Mouse (Mus musculus) midbrain, embryonic 16.5 days (tissue): ENCODE measurements around the gene Gnas. TPM values are rescaled to one million over a fixed set of nuclear protein-coding genes. Genes with fewer than 3 reads are reported as not detected.
"Not testable (repeated sequence)": the region's sequence is repeated elsewhere in the genome, so short reads cannot be mapped to it uniquely, and the experiment has no call there.

Source experiments
- ATAC-seq: fragments of 200-750 bp; cut with Nextera tagmentation; 2 replicates; pipeline ENCODE4 v1.8.0; 2017; ENCODE audit warnings: moderate TSS enrichment
- H3K27ac ChIP-seq: fragments of 300-500 bp; sonication (generic); 2 replicates; pipeline ENCODE4 v1.5.1; 2014; ENCODE audit warnings: mild to moderate bottlenecking, low read length, mixed read lengths
- H3K27me3 ChIP-seq: fragments of 300-500 bp; sonication (generic); 2 replicates; pipeline ENCODE4 v1.6.1; 2014; ENCODE audit warnings: low read depth, low read length, mixed read lengths; ENCODE audit not compliant: control insufficient read depth, insufficient read depth
- H3K36me3 ChIP-seq: fragments of 300-500 bp; sonication (generic); 2 replicates; pipeline ENCODE4 v1.6.1; 2014; ENCODE audit warnings: mild to moderate bottlenecking, low read length, moderate library complexity, mixed read lengths; ENCODE audit not compliant: control insufficient read depth, insufficient read depth
- H3K4me1 ChIP-seq: fragments of 300-500 bp; sonication (generic); 2 replicates; pipeline ENCODE4 v1.6.1; 2014; ENCODE audit warnings: mild to moderate bottlenecking, low read length, mixed read lengths; ENCODE audit not compliant: control insufficient read depth, insufficient read depth
- H3K4me2 ChIP-seq: fragments of 300-500 bp; sonication (generic); 2 replicates; pipeline ENCODE4 v1.6.1; 2014; ENCODE audit warnings: mild to moderate bottlenecking, low read length, mixed read lengths
- H3K4me3 ChIP-seq: fragments of 300-500 bp; sonication (generic); 2 replicates; pipeline ENCODE4 v1.5.1; 2014; ENCODE audit warnings: low read depth, mild to moderate bottlenecking, low read length, moderate library complexity, mixed read lengths
- H3K9ac ChIP-seq: fragments of 300-500 bp; sonication (generic); 2 replicates; pipeline ENCODE4 v1.6.1; 2014; ENCODE audit warnings: low read depth, low read length, mixed read lengths
- H3K9me3 ChIP-seq: fragments of 300-500 bp; sonication (generic); replicated peaks from 2 replicates; pipeline ENCODE4 v1.6.1; 2014; ENCODE audit warnings: mild to moderate bottlenecking, low read length, mixed read lengths; ENCODE audit not compliant: control insufficient read depth, poor library complexity, severe bottlenecking
- WGBS: fragments of 180-500 bp; shearing (Covaris S2); extraction: QIAGEN DNeasy Blood & Tissue Kit; methylation state at CpG from one replicate; pipeline ENCODE4 v1.1.7; 2014; 5-methylcytosine and 5-hydroxymethylcytosine counted together
- polyA plus RNA-seq: library from polyadenylated mRNA; unstranded; fragments of >200 nt; fragmentation: Nextera tagmentation; extraction: Ambion mirVana; gene quantifications from 2 replicates; pipeline ENCODE4 v1.2.1, GENCODE M21; 2015

The Gnas gene
- polyA plus RNA-seq, 1 experiment from 2014 or later: 1,445 TPM

DNA sequence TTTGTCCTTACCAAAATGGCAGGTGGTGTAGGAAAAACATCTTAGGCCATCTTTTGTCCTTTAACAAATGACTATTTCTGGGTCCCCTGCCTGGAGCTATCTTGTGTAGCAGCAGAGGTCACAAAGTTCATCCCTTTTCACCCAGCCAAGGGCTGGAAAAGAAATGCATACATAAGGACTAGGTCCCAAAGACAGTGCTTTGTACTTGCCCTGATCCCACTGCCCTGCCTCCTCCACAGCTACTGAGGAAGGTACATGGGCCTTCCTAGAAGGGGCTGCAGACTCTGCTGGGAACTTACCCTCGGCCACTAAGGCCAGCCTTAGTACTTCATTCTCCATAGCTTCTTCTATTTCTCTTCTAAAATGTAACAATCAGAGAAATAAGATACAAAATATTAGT lies 27.5 kb downstream of the Gnas start:
- H3K27me3 ChIP-seq: no peaks in the 10 kb centered on the region
- H3K4me2 ChIP-seq: no peak overlapping the region
- no peaks in the 10 kb centered on the region for H3K9me3 ChIP-seq
- no peak overlapping the region for H3K27ac ChIP-seq
- no peak overlapping the region for H3K9ac ChIP-seq
- no peak overlapping the region for H3K4me3 ChIP-seq
- peak; percentile 21; the same call in 1 of the 2 replicates for ATAC-seq
- 55% methylated on average over 1 of the region's 1 CpGs for WGBS
- H3K4me1 ChIP-seq: no peaks in the 10 kb centered on the region
- H3K36me3 ChIP-seq: no peaks in the 10 kb centered on the region

DNA sequence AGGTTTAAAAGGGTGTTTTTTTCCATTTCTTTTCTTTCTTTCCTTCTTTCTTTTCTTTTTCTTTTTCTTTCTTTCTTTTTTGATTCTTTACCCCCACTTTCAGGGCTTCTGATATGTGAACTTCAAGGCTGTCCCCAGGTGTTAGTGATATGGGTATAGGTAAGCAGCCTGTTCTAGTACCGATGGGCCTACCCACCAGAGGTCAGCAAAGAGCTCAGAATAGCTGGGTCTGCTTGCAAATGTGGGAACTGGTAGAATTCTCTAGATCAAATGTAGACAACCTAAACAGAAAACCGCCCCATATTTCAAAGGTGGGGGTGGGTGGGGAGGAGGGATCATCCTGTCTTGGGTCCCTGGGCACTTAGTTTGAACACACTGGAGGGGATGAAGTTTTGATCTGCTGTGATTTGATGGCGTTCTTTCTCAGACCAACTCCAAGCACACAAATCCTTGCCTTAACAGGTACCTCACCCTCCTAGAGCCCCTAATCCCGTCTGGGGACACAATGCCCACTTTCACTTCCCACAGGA lies 28.1 kb downstream of the Gnas start:
- Histone ChIP-seq H3K4me2 (no peak overlapping the region), H3K27me3 (no peaks in the 10 kb centered on the region), H3K36me3 (no peaks in the 10 kb centered on the region), H3K4me3 (no peak overlapping the region), H3K27ac (no peak overlapping the region), H3K9ac (no peak overlapping the region), H3K9me3 (no peaks in the 10 kb centered on the region), H3K4me1 (no peaks in the 10 kb centered on the region)
- peak; percentile 83 for ATAC-seq
- 29% methylated on average over 4 of the region's 4 CpGs for WGBS

DNA sequence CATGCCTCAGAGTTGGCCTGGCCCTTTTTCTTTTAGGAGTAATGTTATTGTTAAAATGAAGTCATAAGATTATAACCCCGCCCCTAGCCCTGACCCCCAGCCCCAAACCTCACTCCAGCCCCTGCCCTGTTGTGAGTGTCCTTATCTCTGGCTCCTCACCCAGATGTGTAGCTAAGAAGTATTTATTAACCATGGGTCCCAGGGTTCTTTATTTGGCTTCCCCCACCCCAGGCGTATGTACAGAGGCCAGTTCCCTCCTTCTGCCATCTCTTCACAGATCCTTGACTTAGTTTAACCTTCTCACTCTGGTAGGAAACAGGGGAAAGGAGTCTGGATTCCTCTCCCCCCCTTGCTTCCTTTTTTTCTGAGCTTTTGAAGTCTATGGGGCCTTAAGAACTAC lies 28.5 kb downstream of the Gnas start:
- H3K36me3 ChIP-seq: no peaks in the 10 kb centered on the region
- WGBS: 73% methylated on average over 2 of the region's 2 CpGs
- H3K27ac ChIP-seq: no peak overlapping the region
- no peaks in the 10 kb centered on the region for H3K27me3 ChIP-seq
- peak; percentile 59; the same call in 1 of the 2 replicates for ATAC-seq
- no peak overlapping the region for H3K4me2 ChIP-seq
- no peaks in the 10 kb centered on the region for H3K4me1 ChIP-seq
- no peak overlapping the region for H3K9ac ChIP-seq
- H3K9me3 ChIP-seq: no peaks in the 10 kb centered on the region
- H3K4me3 ChIP-seq: no peak overlapping the region

DNA sequence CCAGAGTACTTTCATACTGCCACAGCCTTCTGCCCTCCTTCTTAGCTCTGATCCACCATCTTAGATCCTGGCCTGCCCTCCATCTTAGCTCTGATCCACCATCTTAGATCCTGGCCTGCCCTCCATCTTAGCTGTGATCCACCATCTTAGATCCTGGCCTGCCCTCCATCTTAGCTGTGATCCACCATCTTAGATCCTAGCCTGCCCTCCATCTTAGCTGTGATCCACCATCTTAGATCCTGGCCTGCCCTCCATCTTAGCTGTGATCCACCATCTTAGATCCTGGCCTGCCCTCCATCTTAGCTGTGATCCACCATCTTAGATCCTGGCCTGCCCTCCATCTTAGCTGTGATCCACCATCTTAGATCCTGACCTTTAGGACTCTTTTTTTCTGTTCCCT lies 31.3 kb downstream of the Gnas start:
- not testable (repeated sequence) for H3K4me1 ChIP-seq, ATAC-seq, H3K27ac ChIP-seq, H3K27me3 ChIP-seq, H3K36me3 ChIP-seq, H3K4me3 ChIP-seq, H3K4me2 ChIP-seq, H3K9ac ChIP-seq, H3K9me3 ChIP-seq

DNA sequence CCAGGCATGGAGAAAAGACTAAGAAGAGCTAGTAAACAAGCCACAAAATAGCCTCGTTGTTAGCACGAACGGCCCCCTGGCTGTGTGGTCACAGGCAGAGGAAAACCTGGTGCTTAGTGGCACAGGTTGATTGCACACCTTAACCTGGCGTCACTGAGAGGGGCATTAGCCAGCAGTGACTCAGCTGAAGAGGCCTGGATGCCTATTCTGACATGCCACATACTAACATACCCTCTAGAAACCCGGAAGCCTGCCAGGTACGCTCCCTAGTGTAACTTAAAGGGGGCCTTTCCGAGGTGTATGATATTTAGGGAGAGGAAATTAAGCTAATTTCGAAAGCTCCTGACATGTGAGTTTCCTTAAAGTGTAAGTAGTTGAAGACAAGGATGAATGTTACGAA lies 32.5 kb downstream of the Gnas start:
- H3K27me3 ChIP-seq: no peaks in the 10 kb centered on the region
- 92% methylated on average over 9 of the region's 9 CpGs for WGBS
- no peak overlapping the region for H3K4me2 ChIP-seq
- ATAC-seq: no peak
- no peaks in the 10 kb centered on the region for H3K4me1 ChIP-seq
- H3K36me3 ChIP-seq: no peaks in the 10 kb centered on the region
- no peak overlapping the region for H3K27ac ChIP-seq
- H3K9me3 ChIP-seq: no peaks in the 10 kb centered on the region
- H3K9ac ChIP-seq: no peak overlapping the region
- H3K4me3 ChIP-seq: no peak overlapping the region

DNA sequence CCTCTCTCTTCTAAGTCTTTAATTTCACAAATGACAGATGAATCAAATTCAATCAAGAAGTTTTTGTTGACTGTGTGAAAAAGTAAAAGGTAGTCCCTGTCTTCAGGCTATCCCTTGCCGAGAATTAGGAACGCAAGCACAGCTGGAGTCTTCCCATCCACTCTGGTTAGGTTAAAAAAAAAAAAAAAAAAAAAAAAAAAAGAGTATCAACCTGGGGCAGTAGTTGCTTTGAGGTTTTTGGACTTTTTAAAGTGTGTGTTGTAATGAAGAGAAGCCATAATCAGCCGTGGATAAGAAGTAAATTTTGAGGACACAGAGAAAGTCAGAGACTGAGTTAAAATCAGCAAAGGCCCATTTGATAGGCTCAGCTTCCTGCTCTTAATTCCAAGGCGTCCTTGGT lies 41.9 kb downstream of the Gnas start:
- Histone ChIP-seq H3K36me3 (no peaks in the 10 kb centered on the region), H3K9ac (no peak overlapping the region), H3K9me3 (no peaks in the 10 kb centered on the region; the same call in 1 of the 2 replicates), H3K27me3 (no peaks in the 10 kb centered on the region), H3K4me3 (no peak overlapping the region), H3K27ac (no peak overlapping the region), H3K4me1 (peaks cover 13% of the 10 kb centered on the region), H3K4me2 (no peak overlapping the region)
- 61% methylated on average over 4 of the region's 4 CpGs for WGBS
- ATAC-seq: no peak

DNA sequence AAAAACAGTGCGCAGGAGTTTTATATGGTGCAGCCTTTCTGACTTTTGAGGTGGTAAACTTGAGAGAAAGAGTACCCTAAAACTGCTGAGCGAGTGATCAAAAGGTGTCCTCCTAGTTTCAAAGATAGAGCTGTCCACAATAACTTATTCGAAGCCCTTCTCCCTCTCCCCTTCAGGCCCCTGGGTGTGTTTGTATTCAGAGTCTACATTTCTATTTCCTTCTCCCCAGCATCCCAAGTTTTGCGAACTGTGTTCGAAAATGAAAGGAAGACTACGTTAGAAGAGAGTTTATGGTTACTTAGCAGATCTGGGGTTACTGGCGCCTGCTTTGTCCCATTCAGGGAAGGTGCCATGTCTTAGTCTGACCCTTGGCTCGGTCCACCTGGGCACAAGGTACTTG lies 42.4 kb downstream of the Gnas start:
- 63% methylated on average over 8 of the region's 8 CpGs for WGBS
- Histone ChIP-seq H3K4me2 (peak overlapping the region; percentile 83), H3K4me1 (peaks cover 15% of the 10 kb centered on the region), H3K4me3 (peak overlapping the region; percentile 98), H3K27ac (no peak overlapping the region), H3K36me3 (no peaks in the 10 kb centered on the region), H3K27me3 (no peaks in the 10 kb centered on the region), H3K9me3 (no peaks in the 10 kb centered on the region; the same call in 1 of the 2 replicates), H3K9ac (no peak overlapping the region)
- ATAC-seq: no peak

DNA sequence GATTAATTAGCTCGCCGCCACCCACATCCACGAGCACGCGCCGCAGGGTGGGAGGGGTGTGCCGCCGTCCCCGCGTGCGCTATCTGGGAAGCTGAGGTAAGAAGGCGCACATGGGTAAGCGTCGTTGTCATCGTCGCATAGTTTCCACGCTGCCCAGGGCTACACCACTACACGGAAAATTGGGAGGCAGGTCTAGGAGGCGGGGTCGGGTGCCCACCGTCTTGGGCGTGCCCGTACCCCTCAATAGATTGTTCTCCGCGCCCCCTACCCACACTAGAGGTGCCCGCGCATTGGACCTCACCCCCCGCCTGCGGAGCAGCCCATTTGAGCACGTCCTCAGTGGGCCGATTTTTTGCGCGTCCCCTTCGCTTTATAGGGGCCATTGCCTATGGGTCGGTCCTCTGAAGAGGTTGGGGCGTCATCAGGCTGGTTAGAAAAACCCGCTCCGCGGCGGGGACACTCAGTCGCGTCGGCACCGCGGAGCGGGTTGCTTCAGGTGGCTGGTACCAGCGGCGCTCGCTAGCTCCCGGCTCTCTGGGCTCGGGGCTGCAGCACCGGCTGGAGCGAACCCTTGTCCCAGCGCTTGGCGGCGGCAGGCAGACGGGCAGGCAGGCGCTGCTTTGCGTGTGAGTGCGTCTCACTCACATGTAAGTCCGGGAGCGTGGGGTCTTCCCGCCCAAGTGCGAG lies 43.3 kb downstream of the Gnas start:
- no peaks in the 10 kb centered on the region; the same call in 1 of the 2 replicates for H3K9me3 ChIP-seq
- 53% methylated on average over 64 of the region's 64 CpGs for WGBS
- peak overlapping the region; percentile 98 for H3K4me3 ChIP-seq
- peaks cover 25% of the 10 kb centered on the region for H3K4me1 ChIP-seq
- H3K27me3 ChIP-seq: no peaks in the 10 kb centered on the region
- peak overlapping the region; percentile 68 for H3K27ac ChIP-seq
- H3K9ac ChIP-seq: peak overlapping the region; percentile 51
- peak; percentile 72 for ATAC-seq
- H3K36me3 ChIP-seq: no peaks in the 10 kb centered on the region
- peak overlapping the region; percentile 83 for H3K4me2 ChIP-seq

DNA sequence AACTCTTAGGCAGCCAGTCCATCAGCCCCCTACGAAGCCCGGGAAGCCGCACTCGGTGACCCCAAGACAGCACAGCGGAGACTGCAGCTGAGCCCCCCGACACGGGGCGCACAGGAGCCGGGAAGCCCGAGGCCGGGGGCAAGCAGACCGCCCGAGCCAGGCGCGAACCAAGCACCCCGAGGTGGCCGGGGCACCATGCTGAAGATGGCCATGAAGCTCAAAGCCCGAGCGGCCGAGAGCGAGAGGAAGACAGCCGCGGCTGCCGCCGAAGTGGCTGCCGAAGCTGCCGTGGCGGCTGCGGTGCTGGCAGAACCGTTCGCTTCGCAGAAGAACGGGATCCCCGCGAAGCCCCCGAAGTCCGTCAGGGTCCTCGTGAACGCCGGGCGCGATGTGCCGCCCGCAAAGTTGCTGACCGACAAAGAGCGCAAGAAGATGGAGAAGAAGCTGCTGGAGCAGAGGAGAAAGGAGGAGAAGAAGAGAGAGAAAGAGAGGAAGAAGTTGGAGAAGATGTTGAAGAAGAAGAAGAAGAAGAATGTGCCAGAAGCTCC lies 44.3 kb downstream of the Gnas start:
- H3K4me1 ChIP-seq: peaks cover 35% of the 10 kb centered on the region
- no peaks in the 10 kb centered on the region; the same call in 1 of the 2 replicates for H3K9me3 ChIP-seq
- H3K27ac ChIP-seq: peak overlapping the region; percentile 99; the same call in 1 of the 2 replicates
- peak overlapping the region; percentile 83 for H3K4me2 ChIP-seq
- H3K27me3 ChIP-seq: no peaks in the 10 kb centered on the region
- no peaks in the 10 kb centered on the region for H3K36me3 ChIP-seq
- peak overlapping the region; percentile 100 for H3K9ac ChIP-seq
- 48% methylated on average over 44 of the region's 46 CpGs for WGBS
- H3K4me3 ChIP-seq: peak overlapping the region; percentile 98
- no peak for ATAC-seq
